Mouse (Mus musculus): ENCODE measurements around the gene Ascl4.

The Ascl4 gene

DNA sequence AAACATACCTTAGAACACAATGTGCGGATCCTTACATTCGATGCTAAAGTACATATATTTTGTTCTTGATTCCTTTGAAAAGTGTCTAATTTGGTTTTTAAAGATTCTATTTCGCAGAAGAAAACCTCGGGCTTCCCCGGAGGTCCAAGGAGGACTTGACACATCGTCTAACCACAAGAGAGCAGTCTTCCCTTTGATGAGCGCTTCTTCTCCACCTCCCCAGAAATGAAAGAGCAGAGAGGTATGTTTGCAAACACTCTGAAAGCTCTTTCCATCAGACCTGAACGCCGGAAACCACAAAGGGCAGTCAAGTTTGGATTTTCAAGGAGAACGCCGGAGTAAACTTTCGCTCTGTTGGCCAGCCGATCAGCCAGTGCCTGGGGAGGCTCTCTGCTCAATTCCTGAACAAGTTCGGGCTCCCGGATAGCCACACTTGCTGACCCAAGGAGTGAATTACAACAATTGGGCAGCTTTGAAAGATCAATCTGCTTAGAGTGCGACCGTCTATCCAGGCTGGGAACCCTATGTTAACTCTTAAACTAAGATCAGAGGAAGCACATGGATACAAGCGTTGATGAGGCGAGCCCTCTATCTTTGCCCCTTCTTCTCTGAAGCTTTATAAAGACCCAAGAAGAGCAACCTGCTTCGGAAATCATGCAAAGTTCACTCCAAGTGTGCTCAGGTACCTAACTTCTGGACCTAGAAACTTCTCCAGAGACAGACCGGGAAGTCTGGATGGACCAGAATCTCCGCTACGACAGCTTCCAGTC, at the start of gene Ascl4:
Gene Ascl4 (plus strand): TSS at position 6 of the 770 bp plus-strand sequence.
- DNase-seq: peak; percentile 17 to 27

- DNase-seq: no peak
Observed at GRCm38 (mm10) chr10:85879886-85880486, 47.5 kb upstream of the Ascl4 start.

DNA sequence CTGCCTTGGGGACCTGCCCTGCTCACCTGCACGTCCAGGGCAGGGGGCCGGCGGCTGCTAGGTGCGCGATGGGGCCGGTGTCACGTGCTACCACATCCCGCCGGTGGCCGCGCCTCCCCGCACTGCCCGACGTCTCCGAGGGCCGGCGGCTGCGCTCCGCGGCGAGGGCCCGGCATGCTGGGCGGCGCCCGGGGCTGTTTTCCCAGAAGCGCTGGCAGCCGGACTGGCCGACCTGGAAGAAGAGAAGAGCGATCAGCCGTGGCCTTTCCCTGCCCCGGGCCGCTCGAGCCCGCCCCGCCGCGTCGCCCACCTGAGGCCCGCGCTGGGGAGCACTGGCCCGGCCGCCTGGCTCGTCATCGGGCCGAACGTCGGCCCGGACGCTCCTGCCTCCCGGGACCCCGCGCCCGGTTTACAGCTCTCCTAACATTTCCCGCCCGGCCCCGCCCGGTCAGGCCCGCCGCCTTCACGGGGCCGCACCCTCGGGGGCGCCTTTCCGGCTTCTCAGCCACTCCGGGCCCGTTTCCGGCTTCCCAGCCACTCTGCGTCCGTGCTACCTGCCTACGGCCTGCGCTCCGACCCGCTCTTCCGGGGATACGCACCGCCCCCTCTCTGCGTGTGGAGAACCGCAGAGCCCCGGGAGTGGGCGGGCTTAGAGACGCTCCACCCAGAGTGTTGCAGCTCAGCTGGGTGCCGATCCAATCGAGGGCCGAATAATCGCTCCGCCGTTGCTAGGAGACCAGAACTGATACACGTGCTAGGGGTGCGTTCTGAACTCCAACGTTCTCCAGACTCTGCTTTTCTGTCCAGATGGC, 10.8 kb upstream of the Ascl4 start, which contains the start of gene Prdm4:
Gene Prdm4 (minus strand): TSS at position 645 of the 812 bp plus-strand sequence.
- DNase-seq: peak; percentile 97 to 98

GRCm38 (mm10) chr10:85928499-85929207, 1.2 kb downstream of the Ascl4 start:
- peak; percentile 62 to 69 for DNase-seq

GRCm38 (mm10) chr10:85929208-85929591, 1.7 kb downstream of the Ascl4 start:
- no peak for DNase-seq

GRCm38 (mm10) chr10:85929962-85930361, 2.5 kb downstream of the Ascl4 start:
- DNase-seq: no peak

DNA sequence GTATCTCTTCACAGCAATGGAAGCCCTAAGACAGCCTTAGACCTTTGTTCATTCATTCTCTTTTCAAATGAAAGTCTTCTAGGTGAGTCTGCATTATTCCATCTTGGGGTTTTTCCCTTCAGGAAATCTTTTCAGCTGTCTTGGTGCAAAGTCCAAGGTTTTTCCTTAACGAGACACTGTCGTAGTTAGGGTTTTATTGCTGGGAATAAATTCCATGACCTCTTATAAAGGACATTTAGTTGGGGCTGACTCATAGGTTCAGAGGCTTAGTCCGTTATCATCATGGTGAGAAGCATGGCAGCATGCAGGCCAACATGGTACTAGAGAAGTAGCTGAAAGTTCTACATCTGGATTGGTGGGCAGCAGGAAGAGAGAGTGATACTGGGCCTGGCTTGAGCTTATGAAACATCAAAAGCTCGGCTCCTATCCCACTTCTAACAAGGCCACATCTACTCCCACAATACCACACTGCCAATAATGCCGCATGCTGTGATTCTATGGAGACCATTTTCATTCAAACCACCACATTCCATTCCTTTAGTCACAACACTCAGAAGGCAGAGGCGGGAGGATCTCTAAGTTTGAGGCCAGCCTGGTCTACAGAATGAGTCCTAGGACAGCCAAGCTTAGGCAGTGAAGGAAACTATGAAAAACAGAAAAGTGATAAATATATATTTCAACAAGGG, 8.9 kb downstream of the Ascl4 start:
- DNase-seq: no peak

- DNase-seq: no peak
Observed at GRCm38 (mm10) chr10:85948483-85949196, 21.2 kb downstream of the Ascl4 start.

- DNase-seq: no peak
Observed at GRCm38 (mm10) chr10:85951765-85952443, 24.4 kb downstream of the Ascl4 start.

- DNase-seq: peak; percentile 36 to 39
Observed at GRCm38 (mm10) chr10:85953401-85953800, 25.9 kb downstream of the Ascl4 start.

GRCm38 (mm10) chr10:85954429-85954828, 26.9 kb downstream of the Ascl4 start:
- DNase-seq: peak in 1 of 2 experiments; percentile 32

DNA sequence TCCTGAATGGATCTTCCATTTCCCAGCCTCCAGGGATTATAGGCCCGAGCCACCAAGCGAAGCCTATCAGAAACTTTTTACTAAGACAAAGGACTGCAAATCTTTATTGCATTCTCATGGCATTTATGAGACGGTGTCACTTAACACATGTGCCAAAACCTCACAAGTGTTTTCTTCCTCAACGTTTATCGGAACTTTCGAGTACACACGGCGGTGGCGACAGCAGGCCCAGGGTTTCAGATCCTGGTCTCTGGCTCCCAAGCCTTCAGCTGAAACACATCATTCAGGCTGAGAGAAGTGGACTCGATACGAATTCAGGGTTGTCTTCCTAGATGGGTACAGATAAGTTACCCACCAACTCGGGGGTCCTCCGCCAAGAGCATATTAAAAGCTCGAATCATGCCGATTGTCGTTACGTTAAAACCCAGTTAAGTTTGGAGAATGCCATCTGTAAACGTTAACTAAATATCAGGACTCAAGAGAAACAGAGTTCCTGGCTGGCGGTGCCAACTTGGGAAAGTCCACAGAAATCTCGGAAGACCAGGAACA, 29.5 kb downstream of the Ascl4 start:
- no peak for DNase-seq

- peak; percentile 93 to 96 for DNase-seq
Observed at GRCm38 (mm10) chr10:85957464-85957950, 30.0 kb downstream of the Ascl4 start, which contains the start of gene Rtcb. Gene Rtcb, minus strand, starts transcription at chr10:85957823.

DNA sequence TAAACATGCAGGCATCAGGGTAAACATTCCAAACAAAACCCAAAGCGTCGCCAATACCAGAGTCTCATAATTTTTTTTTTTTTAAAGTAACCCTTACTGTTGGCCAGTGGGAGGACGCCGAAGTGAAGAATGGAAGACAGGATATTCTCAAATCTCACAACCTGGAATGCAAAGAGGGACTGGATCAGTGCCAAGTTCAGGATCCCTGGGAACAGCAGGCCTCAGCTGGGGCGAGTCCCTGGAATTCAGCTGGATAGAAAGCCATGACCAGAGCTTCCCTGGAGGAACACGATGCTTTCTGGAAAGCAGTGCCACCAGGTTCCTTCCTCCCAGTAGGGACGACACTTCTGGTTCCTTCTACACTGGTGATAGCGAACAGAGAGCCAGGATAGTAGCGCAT, 35.4 kb downstream of the Ascl4 start:
- no peak for DNase-seq

DNA sequence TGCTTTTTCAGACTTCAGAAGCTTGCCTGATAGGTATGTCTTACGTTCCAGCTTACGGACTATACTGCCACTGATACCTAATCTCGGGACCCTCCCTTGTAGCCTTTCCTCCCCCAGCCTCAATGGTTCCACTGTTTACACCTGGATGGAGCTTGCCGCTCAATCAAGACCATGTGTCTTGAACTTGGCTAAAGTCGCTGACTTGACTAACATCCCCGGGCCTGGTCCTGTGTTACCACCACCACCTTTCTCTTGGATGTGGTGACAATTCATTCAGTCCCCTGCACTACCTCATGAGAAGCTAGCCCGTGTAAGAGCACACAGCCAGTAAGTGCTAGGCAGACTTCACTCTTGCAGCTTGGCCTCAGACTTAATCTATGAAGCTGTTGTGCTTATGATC, 36.8 kb downstream of the Ascl4 start:
- no peak for DNase-seq

GRCm38 (mm10) chr10:85966476-85966875, 39.0 kb downstream of the Ascl4 start:
- DNase-seq: no peak

DNA sequence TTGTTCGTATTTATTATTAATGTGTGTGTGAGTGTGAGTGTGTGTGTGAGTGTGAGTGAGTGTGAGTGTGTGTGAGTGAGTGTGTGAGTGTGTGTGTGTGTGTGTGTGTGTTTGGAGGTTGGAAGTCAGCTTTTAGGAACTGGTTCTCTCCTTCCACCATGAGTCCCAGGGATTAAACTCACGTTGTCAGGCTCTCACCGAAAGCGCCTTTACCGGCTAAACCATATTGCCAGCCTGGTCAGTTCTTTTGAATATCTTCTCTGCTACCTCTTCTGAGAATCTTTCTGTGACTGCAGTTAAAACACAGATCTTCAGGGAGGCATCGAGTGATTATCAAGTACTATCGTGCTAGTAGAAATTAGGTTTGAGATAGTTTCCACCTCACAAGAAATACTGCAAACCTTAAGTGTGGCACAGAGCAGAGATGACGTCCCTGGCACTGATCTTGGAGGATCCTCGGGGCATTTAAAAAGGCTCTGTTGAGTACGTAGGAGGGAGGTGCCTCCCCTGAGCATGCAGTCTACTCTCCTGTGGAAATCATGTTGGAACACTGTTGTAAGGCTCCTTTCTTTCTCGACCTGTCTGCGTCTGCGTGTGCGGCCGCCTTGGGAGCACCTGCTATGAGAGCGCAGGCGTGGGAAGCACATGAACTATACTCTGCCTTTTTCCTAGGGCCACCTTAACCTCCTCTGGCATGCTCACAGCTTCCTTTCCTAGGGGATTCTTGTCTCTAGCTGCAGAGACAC, 40.1 kb downstream of the Ascl4 start:
- DNase-seq: no peak

- DNase-seq: peak; percentile 79 to 94
Observed at GRCm38 (mm10) chr10:85968157-85968634, 40.7 kb downstream of the Ascl4 start.

GRCm38 (mm10) chr10:85968731-85969130, 41.2 kb downstream of the Ascl4 start:
- DNase-seq: peak; percentile 31 to 44
